Mouse (Mus musculus): ENCODE data around the gene Rnf20. TPM values are rescaled to one million over a fixed set of nuclear protein-coding genes. Genes with fewer than 3 reads are reported as not detected.
A peak's percentile ranks its signal among the peaks of the same experiment; 100 is the strongest.
"Not testable (repeated sequence)": the region's sequence is repeated elsewhere in the genome, so short reads cannot be mapped to it uniquely, and the experiment has no call there.

Rnf20 gene
- total RNA-seq, 2 experiments from 2014 or later, result 75.1 to 76.9 TPM

DNA sequence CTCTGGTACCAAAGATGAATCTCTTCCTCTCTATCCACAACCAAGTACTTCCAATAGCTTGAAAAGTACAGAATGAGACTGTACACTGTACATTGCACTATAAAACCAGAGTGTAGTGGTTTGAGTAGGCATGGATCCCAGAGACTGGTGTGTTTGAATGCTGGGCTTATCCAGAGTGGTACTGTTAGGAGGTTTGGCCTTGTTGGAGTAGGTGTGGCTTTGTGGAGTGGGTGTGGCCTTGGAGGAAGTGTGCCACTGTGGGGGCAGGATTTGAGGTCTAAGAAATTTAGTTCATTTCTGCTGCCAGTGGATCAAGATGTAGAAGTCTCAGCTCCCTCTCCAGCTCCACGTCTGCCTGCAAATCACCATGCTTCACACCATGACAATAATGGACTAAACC is 26.3 kb upstream of the Rnf20 start:
- Histone ChIP-seq H3K27ac (no peak overlapping the region), H3K4me3 (no peak overlapping the region)
- DNase-seq (ENCODE audit: extremely low spot score in 1 of 2, low spot score in 2 of 2), result no peak
- no peak for TF ChIP-seq CTCF (IDR thresholded peaks at IDR 0.05)
- intact Hi-C loops (cut with DNase I), result no loop called here

DNA sequence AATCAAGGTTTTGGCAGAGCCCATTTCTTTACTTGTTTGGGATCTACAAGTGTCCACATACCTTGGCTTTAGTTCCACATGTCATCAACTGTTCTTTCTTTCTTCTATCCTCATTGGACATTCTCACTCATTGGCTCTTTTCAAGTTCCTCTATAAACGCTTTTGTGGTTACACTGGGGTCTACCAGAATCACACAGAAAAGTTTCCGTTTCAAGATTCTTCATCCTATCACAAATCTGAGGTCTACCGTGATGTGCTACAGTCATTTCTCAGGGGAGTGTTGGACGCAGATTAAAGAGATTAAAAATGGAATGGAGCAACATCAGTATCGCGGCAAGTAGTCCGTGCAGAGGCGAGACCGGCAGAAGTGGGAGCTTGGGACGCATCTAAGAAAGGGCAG is 14.9 kb upstream of the Rnf20 start:
- Histone ChIP-seq H3K27ac (no peak overlapping the region), H3K4me3 (no peak overlapping the region)
- TF ChIP-seq CTCF (IDR thresholded peaks at IDR 0.05), result no peak
- DNase-seq (ENCODE audit: extremely low spot score in 1 of 2, low spot score in 2 of 2), result no peak
- intact Hi-C loops (cut with DNase I), result no loop called here

DNA sequence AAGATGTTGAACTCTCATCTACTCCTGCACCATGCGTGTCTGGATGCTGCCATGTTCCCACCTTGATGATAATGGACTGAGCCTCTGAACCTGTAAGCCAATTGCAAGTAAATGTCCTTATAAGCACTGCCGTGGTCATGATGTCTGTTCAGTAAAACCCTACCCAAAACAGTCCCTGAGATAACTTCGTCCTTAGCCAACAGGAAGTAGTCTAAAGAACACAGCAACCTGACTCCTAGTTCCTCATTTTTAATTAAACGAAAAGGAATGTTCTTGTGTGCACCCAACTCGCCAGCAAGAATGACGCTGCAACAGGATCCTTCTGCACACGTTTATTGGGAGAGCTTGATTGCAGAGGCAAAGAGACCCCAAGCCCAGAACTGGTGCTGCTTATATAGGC is 11.9 kb upstream of the Rnf20 start:
- H3K4me3 ChIP-seq; H3K27ac ChIP-seq; DNase-seq (ENCODE audit: extremely low spot score in 1 of 2, low spot score in 2 of 2); intact Hi-C loops (cut with DNase I): not testable (repeated sequence)

DNA sequence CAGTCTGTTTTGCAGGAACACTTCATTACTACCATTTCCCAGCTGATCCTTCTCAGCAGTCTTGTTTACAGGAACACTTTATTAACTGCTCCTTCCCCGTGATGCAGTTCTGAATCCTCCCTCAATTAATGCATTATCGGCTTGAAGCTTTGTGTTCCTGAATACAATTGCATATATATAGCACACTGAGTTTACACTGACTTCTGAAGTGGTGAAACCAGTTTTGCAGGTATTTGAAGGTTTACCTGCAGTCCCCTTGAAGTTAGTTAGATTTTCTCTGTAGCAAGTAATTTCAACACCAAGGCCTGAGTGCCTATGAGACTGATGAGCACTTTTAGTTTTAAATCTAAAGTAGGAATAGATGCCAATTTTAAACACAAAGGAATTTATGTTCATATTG is 9.5 kb upstream of the Rnf20 start:
- no peak for TF ChIP-seq CTCF (IDR thresholded peaks at IDR 0.05)
- no peak overlapping the region for H3K4me3 ChIP-seq
- no peak for DNase-seq (ENCODE audit: extremely low spot score in 1 of 2, low spot score in 2 of 2)
- intact Hi-C loops (cut with DNase I), result no loop called here
- no peak overlapping the region for H3K27ac ChIP-seq

DNA sequence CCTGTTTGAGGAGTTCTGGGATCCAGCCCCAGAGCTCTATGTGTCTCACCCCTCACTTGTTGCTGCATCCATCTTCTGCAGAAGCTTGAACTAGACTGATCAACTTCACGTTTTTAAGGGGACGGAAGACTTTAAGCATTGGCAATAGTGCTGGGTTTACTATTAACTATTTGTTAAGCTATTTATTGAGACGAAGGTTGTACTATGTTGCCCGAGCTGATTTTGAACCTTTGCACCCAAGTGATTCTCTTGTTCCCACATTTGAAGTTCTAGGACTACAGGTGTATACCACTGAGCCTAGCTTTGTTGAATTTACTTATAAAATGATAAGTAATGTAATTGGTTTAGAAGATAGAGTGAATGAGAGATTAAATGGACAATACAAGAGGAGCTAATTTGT is 7.9 kb upstream of the Rnf20 start:
- DNase-seq (ENCODE audit: extremely low spot score in 1 of 2, low spot score in 2 of 2), result no peak
- no peak overlapping the region for H3K4me3 ChIP-seq
- intact Hi-C loops (cut with DNase I), result no loop called here
- no peak for TF ChIP-seq CTCF (IDR thresholded peaks at IDR 0.05)
- H3K27ac ChIP-seq, result no peak overlapping the region

DNA sequence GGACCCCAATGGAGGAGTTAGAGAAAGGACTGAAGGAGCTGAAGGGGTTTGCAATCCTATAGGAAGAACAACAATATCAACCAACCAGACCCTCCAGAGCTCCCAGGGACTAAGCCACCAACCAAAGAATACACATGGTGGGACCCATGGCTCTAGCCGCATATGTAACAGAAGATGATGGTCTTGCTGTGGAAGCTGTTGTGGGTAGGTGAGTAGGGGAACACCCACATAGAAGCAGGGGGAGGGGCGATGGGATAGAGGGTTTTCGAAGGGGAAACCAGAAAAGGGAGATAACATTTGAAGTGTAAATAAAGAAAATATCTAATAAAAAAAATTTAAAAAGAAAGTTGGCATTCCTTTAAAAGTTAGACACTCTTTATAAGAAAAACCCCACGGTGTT is 6.8 kb upstream of the Rnf20 start:
- not testable (repeated sequence) for DNase-seq (ENCODE audit: extremely low spot score in 1 of 2, low spot score in 2 of 2); H3K27ac ChIP-seq; H3K4me3 ChIP-seq
- intact Hi-C loops (cut with DNase I), result loop anchor here (5.0 kb wide), 2 partner anchors 853 to 933 kb away; no protein-coding TSS in a partner anchor

DNA sequence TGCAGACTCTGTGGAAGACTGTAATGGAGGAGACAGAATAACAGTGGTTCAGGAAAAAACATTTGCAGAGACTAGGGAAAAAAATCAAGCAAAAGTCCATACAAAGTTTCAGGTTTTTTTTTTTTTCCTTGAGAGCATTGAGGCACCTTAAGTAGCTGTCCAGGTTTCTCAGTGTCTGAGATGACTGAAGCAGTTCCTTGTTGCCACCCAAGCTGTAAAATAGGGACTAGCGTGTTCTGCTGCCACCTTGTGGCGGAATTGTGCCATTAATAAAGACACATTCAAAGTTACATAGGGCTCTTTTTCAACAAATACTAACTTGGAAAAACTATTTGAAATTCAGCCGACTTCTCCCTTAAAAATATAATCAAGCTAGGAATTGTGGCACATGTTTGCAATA is 4.8 kb upstream of the Rnf20 start:
- Histone ChIP-seq H3K4me3 (no peak overlapping the region), H3K27ac (no peak overlapping the region)
- intact Hi-C loops (cut with DNase I), result loop anchor here (1.0 to 5.0 kb wide), 3 partner anchors 60 to 935 kb away; no protein-coding TSS in a partner anchor
- peak; percentile 87 for TF ChIP-seq CTCF (IDR thresholded peaks at IDR 0.05)
- DNase-seq (ENCODE audit: extremely low spot score in 1 of 2, low spot score in 2 of 2), result peak; percentile 77

DNA sequence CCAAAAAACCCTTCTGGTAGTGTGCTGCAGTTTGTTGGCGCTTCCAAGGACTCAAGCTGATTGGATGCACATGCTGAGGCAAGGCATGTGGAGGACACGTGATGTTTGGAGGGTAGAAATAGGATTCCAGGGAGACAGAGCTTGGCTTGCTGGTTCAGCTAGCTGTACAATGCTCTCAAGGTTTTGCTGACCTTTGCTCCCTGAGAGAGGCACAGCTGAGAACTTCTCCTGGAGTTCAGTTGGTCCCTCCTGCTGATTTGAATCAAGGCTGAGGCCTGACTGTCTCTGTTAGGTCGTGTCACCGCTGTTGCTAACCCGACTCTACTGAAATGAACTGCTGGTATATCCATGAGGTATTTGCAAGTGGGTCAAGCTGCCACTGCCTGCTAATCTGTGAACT is 2.9 kb upstream of the Rnf20 start:
- Histone ChIP-seq H3K4me3 (no peak overlapping the region), H3K27ac (no peak overlapping the region)
- intact Hi-C loops (cut with DNase I), result loop anchor here (5.0 kb wide), 2 partner anchors 857 to 937 kb away; no protein-coding TSS in a partner anchor
- no peak for TF ChIP-seq CTCF (IDR thresholded peaks at IDR 0.05)
- no peak for DNase-seq (ENCODE audit: extremely low spot score in 1 of 2, low spot score in 2 of 2)

DNA sequence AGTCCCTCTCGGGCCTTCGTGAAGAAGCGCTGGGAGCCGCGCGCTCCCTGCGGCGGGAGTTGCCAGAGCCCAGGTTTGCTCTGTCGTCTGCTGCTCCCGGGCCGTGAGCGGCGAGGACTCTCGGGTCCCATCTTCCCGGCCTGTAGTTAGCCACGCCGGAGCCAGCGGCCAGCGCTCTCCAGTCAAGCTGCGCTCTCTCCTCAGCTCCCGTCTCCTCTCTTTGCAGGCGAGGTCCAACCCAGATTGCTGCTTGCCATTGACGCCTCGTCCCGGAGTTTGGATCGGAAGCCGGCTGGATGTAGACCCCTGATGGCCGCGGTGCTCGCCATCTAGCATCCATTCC is 304 bp downstream of the Rnf20 start:
- H3K4me3 ChIP-seq, result peak overlapping the region; percentile 89
- intact Hi-C loops (cut with DNase I), result loop anchor here (1.0 kb wide), 1 partner anchor 111 kb away; the partner anchor contains the start of genes Mrpl50 and Zfp189
- TF ChIP-seq CTCF (IDR thresholded peaks at IDR 0.05), result no peak
- peak overlapping the region; percentile 73 for H3K27ac ChIP-seq
- DNase-seq (ENCODE audit: extremely low spot score in 1 of 2, low spot score in 2 of 2), result no peak

DNA sequence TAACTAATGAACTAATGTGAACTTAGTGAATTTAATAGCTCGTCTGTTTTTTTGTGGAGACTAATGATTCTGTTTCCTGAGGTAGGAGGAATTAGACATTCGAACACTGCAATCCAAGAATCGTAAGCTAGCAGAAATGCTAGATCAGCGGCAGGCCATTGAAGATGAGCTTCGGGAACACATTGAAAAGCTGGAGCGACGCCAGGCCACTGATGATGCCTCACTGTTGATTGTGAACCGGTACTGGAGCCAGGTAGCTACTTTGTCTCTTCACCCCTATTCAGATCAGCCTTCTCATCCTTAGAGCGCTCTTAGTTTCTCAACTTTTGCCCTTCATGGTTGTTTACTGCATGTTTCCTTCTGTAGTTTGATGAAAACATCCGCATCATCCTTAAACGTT is 6.0 kb downstream of the Rnf20 start:
- H3K27ac ChIP-seq, result no peak overlapping the region
- DNase-seq (ENCODE audit: extremely low spot score in 1 of 2, low spot score in 2 of 2), result no peak
- intact Hi-C loops (cut with DNase I), result no loop called here
- no peak overlapping the region for H3K4me3 ChIP-seq
- no peak for TF ChIP-seq CTCF (IDR thresholded peaks at IDR 0.05)

DNA sequence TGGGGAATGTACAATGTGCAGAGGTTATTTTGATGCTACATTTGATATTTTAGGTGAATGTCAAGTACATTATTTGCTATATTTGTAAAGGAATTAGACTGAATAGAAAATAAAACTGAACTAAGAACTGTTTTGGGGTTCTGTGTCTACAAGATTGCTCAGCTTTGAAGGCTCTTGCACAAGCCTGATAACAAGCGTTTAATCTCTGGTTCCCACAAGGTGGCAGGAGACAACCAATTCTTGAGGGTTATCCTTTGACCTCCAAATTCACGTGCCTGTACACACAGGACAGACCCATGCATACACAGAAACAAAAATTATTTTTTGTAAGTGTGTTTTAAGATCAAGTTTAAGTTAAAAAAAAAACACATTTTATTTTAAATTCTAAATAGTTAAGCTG is 8.1 kb downstream of the Rnf20 start:
- intact Hi-C loops (cut with DNase I), result no loop called here
- no peak for DNase-seq (ENCODE audit: extremely low spot score in 1 of 2, low spot score in 2 of 2)
- Histone ChIP-seq H3K27ac (no peak overlapping the region), H3K4me3 (no peak overlapping the region)
- no peak; the same call in 1 of the 2 replicates for TF ChIP-seq CTCF (IDR thresholded peaks at IDR 0.05)

DNA sequence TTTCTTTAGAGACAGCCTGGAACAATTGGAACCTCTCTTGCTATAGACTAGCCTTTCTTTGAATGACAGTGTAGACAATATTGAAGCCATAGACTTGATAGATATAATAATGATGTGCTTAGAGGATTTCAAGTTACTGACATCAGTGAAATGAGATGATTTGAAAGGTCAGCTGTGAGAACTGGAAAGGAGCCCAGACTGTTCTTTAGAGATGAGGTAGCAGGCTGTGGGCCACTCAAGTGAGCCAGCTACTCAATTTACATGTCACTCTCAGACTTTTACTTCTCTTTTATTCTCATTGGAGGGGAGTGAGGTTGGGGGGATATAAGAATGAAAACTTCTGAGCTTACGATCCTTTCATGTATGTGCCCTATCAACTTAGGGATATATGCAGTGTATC is 27.6 kb downstream of the Rnf20 start:
- no peak for DNase-seq (ENCODE audit: extremely low spot score in 1 of 2, low spot score in 2 of 2)
- no peak for TF ChIP-seq CTCF (IDR thresholded peaks at IDR 0.05)
- intact Hi-C loops (cut with DNase I), result no loop called here
- Histone ChIP-seq H3K27ac (no peak overlapping the region), H3K4me3 (no peak overlapping the region)

DNA sequence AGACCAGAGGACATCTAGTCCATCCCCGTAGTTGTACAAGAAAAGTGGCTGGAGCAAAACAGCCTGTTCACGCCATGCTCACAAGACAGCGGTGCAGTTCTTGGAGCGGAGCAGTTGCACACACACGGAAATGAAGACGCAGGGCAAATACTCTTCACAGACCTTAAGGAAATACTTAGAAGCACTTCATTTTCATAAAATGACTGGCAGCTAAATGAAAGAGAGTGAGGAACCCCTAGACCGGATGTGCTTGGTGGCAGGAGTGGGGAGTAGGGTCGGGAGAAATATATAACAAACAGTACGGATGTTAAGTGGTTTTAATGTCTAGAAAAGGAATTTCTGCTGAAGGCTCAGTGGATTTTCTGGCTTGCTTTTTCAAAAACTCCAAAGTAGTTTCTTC is 29.9 kb downstream of the Rnf20 start:
- no peak for TF ChIP-seq CTCF (IDR thresholded peaks at IDR 0.05)
- Histone ChIP-seq H3K27ac (no peak overlapping the region), H3K4me3 (no peak overlapping the region)
- DNase-seq (ENCODE audit: extremely low spot score in 1 of 2, low spot score in 2 of 2), result no peak
- intact Hi-C loops (cut with DNase I), result no loop called here

DNA sequence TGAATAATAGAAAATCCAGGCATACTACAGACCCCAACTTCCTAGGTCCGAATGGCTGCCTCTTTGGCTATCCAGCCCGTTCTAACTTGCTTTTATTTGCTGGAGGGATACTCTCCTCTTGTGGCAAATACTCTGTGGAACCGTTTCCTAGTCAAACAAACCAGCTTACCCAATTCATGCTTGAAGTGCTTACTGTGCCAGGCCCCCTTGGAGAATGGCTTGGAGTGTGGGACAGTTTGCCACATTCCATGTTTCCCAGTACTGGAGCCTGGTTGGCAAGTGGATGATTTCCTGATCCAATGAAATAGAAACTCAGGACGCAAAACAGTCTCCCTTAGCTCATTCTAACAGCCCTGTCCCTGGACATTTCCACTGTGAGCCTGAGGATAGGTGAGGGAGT is 30.4 kb downstream of the Rnf20 start:
- Histone ChIP-seq H3K4me3 (no peak overlapping the region), H3K27ac (no peak overlapping the region)
- TF ChIP-seq CTCF (IDR thresholded peaks at IDR 0.05), result no peak
- intact Hi-C loops (cut with DNase I), result no loop called here
- DNase-seq (ENCODE audit: extremely low spot score in 1 of 2, low spot score in 2 of 2), result no peak
